Mouse (Mus musculus): ENCODE results near the gene Igf2bp1.

Igf2bp1 gene

DNA sequence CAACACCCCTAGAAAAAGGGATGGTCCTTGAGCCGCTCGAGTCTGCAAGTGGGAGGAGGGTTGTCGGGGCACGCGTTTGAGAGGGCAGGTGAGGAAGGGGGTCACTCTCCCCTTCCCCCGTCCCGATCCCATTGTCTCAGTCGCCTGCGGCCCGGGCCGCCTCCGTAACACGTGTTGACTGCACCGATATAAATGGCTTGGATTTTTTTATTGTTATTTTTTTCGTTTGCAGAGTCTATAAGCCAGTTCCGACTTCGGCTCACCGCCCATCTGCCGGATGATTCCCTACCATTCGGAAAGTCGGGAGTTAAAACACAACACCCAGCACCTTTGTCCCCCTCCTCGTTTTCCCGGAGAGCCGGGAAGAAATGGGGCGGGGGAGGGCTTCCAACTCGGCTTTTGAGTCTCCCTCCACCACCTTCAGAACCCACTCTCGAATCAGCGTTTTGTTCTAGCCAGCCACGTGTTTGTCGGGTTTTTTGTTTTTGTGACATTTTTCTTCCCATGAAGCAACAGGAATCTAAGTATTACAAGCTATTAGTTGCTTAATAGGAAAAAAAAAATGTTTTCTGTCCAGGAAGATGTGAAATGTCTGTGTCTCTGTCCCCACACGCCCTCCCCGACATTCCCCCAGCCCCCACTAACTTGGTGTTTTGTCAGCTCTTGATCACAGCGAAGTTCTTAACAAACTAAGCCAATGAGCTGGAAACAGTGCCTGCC is 1.9 kb upstream of the Igf2bp1 start:
- no peak for DNase-seq (ENCODE audit: low spot score)

DNA sequence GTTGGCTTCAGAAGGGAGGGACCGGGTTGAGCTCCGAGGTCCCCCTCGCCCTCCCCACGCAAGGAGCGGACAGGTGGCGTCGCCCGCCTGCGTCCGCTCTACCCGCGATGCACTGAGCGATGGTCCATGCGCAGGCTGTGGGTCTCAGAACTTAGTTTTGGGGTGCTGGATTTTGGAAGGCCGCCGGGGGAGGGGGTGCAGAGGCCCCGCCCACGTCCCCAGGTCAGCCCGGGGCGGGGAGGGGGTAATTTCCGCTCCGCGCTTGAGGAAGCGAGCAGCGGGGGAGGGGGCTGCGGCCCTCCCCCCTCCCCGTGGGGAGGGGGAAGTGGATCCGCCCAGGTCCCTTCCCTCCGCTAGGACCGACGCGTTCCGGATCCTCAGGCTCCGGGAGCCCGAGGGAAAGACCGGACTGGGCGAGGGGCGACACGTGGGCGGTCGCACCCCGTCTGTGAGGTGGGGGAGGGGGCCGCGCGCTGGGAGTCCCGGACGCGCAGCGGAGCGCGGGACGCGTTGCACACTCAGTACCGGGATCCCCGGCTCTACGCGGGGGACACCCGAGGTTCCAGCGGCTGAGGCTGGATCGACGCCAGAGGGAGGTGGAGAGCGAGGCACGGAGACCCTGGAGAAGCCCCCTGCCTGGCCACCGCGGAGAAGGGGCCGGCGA is 1.2 kb upstream of the Igf2bp1 start:
- DNase-seq (ENCODE audit: low spot score), result no peak

DNA sequence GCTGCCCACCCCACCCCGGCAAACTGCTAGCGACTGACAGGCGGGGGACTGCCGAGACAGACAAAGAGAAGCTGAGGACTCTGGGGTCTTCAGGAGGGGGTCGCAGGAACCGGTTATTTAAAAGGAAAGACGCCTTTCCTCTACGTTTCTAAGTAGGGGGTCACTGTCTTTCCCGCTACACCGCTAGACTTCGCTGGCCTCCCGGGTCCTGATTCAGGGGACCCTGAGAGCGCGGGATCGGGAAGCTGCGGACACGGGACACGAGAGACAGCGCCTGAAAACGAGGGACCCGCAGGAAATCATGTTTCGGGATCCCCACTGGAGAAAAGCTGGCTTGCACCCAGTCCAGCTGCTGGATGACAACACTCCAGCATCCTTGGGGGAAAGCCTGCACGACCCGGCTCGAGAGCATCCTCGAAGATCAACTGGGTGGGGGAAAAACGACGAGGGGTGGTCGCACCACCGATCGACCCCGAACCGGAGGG is 669 bp upstream of the Igf2bp1 start:
- DNase-seq (ENCODE audit: low spot score), result no peak

- DNase-seq (ENCODE audit: low spot score), result no peak
Observed at GRCm38 (mm10) chr11:96004793-96005402, 842 bp downstream of the Igf2bp1 start.

DNA sequence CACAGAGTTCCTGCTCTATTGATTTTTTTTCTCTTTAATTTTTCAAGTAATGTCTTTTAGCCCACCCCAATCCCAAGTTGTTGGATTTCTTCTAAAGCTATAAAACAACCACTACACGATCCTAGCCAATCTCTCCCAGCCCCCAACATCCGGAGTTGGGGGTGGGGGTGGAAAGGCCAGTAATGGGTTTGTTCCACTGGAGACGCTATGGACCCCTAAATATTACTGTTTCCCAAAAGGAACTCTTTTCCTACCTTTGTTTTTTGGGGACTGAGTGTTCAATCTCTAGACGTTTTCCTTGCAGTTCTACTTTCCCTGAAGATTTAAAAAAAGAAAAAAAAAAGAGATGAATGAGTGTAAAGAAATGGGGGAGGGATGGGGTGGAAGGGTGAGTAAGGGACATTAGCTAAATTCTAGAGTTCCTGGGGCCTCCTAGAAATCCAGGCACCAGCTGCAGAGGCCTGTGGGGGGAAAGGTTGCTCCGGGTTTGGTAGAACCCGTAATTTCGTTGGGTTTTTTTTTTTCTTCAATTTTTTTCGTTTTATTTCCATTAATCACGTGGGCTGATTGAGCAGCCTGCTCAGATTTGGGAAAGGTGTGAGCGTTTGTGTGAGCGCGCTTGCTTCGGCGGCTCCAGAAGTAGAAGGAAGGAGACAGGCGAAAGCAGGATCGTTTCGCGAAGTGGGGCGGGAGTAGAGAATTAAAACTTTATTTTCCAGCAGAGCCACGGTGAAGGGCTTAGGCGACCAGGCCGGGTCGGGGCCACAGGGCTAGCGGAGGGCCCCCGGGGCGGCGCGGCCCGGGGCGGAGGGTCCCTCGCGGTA is 1.6 kb downstream of the Igf2bp1 start:
- DNase-seq (ENCODE audit: low spot score), result no peak

DNA sequence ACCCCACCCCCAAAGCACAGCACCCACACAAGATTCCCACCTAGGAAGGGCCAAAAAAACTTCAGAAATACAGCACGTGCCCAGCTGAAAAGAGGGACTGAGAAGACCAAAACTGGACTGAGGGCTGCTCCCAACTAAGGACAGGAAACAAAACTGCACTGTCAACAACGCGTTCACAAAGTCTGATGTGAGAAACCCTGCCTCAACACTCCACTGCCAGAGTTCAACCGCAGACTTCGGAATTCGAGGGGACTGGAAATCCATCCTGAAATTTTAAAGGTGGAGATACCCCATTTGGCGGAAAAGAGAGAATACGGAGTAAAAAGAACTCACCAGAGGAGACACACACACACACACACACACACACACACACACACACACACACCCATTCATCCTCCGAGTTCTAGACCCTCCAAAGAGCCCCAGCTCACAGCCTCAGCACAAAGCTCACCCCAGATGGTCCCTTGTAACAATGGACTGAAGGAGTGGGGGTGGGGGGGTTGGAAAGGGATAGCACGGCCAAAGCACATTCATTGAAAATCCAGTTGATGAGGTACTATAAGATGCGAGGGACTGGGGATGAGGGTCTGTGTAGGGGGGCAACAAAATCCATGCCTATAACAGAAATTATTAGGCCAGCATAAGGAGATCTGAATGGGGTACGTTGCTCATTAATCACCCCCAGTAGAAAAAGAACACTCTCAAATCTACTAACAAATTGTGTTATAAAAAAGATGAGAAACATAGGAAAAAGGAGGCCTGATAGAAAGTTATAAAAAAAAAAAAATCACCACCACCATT is 2.4 kb downstream of the Igf2bp1 start:
- no peak for DNase-seq (ENCODE audit: low spot score)

DNA sequence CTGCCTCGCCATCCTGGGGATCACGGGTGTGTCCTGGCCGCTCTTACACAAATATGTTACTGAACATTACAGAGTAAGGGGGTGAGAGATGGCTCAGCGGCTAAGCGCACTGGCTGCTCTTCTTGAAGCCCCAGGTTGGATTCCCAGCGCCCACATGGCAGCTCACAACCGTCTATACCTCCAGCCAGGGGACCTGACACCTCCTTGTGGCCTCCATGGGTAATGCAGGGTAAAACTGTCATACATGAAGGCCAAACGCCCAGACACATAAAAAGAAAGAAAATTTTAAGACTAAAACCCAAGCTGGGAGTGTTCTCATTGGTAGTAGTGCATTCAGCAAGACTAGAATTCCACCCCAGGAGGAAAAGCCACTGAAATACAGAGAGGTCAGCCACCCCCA is 11.6 kb downstream of the Igf2bp1 start:
- DNase-seq (ENCODE audit: low spot score), result no peak

GRCm38 (mm10) chr11:95990886-95991708 is 14.6 kb downstream of the Igf2bp1 start:
- no peak for DNase-seq (ENCODE audit: low spot score)

DNA sequence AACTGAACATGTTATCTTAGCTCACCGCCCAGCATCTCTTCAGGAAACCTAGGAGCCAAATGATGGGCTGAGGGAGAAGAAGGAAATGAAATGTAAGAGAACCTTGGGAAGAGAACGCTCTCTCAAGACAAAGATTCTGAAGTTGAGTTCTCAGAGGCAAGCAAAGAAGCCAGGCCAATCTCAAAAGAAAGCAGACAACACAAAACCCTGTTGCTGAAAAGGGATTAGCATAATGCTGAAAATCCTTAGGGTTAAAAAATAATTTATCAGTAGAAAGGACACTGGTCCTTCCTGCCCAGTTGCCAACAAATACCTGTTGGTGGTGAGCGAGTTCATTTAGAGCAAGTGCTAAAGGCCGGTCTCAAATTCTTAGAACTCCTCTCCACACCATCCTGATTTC is 15.3 kb downstream of the Igf2bp1 start:
- no peak for DNase-seq (ENCODE audit: low spot score)

GRCm38 (mm10) chr11:95989864-95990263 is 15.9 kb downstream of the Igf2bp1 start:
- no peak for DNase-seq (ENCODE audit: low spot score)

- peak; percentile 85 for DNase-seq (ENCODE audit: low spot score)
Observed at GRCm38 (mm10) chr11:95988533-95988932, 17.2 kb downstream of the Igf2bp1 start.

DNA sequence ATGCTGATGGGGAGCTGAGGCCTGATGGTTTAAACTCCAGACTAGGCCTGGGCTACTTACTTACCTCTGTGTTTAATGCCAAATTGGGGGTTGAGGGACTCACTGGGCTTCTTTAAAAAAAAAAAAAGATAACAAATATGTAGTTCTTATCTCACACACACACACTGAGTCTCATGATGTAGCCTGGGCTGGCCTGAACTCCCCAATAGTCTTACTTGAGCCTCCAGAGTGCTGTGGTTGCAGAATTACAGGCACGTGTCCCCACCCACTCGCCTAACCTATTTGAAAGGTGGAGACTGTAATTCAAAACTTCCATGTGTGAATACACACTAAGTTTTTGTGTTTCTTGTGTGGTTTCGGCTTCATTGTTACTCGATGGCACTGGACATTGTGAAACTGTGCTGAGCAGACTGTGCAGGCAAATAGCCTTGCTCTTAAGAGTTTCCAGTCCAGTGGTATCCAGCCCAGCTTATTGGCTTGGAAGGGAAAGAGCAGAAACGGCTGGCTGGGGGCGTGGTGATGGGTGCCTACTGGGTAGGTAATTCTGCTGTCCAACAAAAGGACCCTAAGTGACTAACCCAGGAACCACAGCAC is 17.8 kb downstream of the Igf2bp1 start:
- DNase-seq (ENCODE audit: low spot score), result peak; percentile 28

GRCm38 (mm10) chr11:95982475-95982874 is 23.3 kb downstream of the Igf2bp1 start:
- DNase-seq (ENCODE audit: low spot score), result peak; percentile 53

- DNase-seq (ENCODE audit: low spot score), result no peak
Observed at GRCm38 (mm10) chr11:95981804-95982203, 23.9 kb downstream of the Igf2bp1 start.

GRCm38 (mm10) chr11:95980762-95981418 is 24.9 kb downstream of the Igf2bp1 start:
- DNase-seq (ENCODE audit: low spot score), result peak; percentile 10

- DNase-seq (ENCODE audit: low spot score), result no peak
Observed at GRCm38 (mm10) chr11:95978487-95978886, 27.3 kb downstream of the Igf2bp1 start.

DNA sequence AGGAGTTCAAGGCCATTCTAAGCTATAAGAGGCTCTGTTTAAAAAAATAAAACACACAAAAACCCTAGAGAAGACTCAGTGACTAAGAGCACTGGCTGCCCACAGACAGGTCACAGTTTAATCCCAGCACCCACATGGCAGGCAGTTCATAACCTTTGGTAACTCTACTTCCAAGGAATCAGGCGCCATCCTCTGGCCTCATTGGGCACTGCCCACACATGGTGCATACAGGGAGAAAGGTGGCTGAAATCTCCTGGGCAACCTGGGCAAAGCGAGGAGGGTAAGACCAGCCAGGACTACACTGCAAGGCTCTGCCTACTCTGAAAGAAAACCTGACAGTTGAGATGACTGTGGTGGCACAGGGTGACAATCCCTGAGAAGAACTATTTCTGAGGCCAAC is 29.4 kb downstream of the Igf2bp1 start:
- DNase-seq (ENCODE audit: low spot score), result no peak

DNA sequence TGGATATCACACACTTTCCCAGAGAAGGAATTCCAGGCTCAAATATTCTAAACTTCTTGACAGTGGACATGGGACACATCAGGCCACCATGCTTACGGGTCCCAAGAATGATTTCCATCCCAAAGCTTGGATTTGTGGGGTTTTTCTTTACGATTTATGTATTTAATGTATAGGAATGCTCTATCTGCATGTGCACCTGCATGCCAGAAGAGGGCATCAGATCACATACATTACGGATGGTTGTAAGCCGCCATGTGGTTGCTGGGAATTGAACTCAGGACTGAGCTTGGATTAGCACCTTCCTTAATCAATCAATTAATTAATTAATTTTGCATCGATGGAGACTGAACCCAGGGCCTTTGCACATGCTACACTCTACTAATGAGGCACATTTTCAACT is 30.0 kb downstream of the Igf2bp1 start:
- DNase-seq (ENCODE audit: low spot score), result no peak

DNA sequence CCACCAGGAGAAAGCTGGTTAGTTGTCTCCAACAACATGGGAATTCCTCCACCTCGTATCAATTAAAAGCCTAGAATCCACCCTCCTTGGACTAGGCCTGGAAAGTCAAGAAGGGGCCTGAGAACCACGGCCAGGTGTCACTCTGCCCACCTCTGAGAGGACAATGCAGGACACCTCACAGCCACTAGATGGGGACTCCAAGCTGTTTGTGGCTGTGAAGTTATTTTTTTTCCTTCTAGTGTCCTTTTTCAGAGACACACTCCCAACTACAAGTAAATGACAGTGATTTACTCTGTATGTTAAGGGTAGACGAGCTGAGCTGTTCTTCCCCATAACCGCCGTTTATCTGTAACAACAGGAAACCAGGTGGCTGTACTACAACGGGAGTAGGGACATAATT is 32.6 kb downstream of the Igf2bp1 start:
- DNase-seq (ENCODE audit: low spot score), result no peak

- no peak for DNase-seq (ENCODE audit: low spot score)
Observed at GRCm38 (mm10) chr11:95963304-95963703, 42.4 kb downstream of the Igf2bp1 start.
